Mouse (Mus musculus): ENCODE results near the gene Lcn2.

Gene Lcn2

DNA sequence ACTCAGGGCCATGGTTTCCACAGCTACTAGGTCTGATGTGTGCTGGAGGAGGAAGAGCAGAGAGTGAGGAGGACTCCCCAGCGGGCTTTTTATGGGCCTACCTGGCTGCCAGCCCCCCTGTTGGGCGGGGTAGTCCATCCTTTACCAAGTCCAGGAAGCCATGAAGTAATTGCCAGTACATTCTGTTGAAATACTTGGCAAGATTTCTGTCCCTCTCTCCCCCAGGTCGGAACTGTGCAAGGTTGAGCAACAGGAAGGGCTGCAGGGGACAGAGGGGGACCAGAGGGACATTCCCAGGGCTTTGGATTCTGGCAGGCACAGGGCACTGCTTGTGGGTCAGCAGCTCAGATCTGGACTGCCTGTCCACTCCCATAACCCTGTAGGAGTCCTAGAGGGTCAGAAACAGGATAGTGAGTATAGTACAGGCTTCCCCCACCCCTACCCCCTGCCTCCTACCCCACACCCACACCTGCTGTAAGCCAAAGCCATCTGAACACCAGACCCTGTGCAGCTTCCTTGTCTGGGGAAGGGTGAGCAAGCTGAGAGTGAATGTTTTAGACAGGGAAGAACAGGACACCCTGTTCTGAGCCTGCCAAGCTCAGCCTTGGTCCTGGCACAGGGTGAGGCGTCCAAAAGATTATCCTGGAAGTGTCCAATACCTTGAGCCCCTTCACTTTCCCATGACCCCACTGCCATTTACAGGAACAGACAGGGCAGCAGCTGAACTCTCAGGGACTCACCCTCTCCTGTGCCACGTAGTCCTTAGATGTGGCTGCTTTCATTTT is at the start of gene Lcn2:
TSS of gene Lcn2 (minus strand) at position 547 of the 785 bp plus-strand sequence.
- DNase-seq (ENCODE audit: low spot score) = no peak

- no peak for DNase-seq (ENCODE audit: low spot score)
Measured at GRCm38 (mm10) chr2:32437612-32438166, 49.6 kb upstream of the Lcn2 start.

- no peak for DNase-seq (ENCODE audit: low spot score)
Measured at GRCm38 (mm10) chr2:32436686-32437372, 48.8 kb upstream of the Lcn2 start.

- no peak for DNase-seq (ENCODE audit: low spot score)
Measured at GRCm38 (mm10) chr2:32430701-32431676, 42.9 kb upstream of the Lcn2 start.

DNA sequence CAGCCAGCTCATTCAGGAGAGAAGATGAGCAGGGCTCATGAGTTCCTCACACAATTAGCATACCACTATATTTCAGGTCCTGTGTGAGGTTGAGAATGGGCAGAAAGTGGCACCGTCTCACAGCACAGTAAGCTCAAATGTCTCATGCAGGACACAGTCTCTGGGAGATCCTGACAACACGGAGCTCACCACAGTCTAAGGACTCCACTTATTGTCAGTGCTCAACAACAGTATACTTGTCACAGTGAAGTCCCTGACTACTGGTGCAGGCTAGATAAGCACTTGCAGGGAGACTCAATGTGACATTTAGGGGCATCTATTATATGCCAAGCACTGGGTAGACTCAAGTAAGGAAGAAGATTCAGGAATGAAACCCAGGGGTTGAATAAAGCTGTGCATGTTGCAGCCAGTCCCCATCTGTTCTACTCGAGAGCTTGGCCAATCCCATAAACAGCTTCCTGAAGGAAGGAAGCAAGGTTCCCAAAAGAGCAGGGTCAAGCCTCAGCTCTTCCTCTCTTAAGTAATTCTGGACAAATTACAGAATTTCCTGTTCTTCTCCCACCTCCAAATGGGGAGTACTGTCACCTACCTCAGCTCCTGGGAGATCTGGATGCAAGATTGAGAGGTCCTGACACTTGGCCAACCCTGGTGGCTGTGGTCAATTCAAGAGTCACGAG is 41.3 kb upstream of the Lcn2 start:
- no peak for DNase-seq (ENCODE audit: low spot score)

- DNase-seq (ENCODE audit: low spot score) = no peak
Measured at GRCm38 (mm10) chr2:32428262-32428722, 40.2 kb upstream of the Lcn2 start.

GRCm38 (mm10) chr2:32427720-32428119 is 39.7 kb upstream of the Lcn2 start:
- no peak for DNase-seq (ENCODE audit: low spot score)

DNA sequence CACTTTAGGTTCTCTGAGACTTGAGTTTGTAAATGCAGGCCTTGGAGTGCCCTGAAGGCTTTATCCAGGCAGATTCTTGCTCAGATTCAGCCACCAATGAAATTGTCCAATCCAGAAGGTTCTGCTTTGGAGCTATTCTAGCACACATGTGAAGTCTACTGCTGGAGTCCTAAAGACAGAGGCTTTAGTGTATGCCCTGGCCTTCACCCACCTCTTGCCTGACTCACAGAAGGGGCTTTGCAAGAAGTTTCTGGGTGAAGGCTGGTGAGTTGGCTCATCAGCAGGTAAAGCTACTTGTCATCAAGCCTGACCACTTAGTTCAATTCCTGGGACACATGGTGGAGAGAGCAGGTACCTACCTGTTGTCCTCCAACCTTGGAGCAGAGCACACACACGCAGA is 38.1 kb upstream of the Lcn2 start:
- DNase-seq (ENCODE audit: low spot score) = no peak

DNA sequence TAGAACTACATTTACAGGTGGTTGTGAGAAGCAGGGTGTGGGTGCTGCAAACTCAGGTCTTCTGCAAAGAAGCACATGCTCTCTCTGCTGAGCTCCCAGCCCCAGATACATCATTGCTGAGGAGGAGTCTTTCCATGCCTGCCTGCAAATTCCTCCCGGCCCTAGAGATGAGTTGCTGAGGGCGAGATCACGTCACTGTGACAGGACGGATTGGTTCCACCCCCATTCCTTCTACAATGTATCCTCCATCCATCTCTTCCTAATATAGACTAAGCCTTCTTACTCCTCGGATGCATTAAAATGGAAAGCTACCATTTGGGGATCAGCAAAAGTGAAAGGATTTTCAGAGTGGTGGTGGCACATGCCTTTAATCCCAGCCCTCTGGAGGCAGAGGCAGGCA is 37.5 kb upstream of the Lcn2 start:
- DNase-seq (ENCODE audit: low spot score) = no peak

DNA sequence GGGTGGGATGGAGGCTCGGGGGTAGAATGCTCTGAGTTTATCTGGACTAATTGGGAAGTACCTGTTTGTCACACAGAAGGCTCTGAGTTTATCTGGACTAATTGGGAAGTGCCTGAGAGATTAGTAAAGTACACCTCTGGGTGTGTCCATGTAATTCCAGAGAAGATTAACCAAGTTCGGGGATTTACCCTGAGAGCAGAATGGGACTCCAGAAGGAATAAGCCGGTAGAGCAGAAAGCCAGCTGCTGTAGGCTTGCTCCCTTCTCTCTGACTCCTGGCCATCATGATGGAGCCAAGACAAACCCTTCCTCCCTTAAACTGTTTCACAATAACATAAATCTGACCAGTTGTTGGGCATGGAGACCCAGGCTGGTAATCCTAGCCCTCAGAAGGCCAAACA is 36.7 kb upstream of the Lcn2 start:
- DNase-seq (ENCODE audit: low spot score) = no peak

DNA sequence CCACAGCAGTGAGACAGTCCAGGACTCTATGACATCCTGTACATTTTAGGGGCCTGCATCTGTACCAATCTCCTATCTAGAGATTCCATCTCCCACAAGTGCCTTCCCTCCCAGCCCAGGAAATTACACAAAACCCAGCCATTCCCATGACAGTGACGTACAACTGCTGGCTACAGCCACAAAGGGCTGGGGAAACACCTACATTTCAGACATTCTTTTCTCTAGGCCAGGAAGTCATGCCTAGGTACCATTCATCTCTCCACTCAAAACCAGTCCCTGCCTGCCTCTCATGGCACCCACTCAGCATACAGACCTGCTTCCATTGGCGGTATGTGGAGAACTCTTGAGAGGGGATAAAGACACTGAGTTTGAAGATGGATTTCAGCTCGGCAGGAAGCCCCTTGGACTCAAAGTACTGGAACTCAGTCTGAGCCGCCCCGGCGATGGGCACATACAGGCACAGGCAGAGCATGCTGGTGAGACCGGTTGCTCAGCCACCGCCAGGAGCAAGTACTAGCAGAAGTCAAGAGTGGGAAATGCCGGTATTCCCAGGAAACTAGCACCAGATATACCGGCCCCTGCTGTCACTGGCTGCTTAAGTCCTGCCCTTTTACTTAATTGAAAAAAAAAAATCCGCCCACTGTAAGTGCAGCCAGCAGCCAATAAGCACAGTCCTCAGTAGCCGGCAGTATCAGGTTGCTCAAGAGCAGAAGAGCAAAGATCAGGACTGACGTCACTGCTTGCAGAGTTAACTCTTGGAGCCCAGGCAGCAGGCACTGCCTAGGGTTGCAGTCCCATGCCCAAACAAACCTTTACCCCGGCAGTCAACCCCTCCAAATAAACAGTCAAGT is 35.7 kb upstream of the Lcn2 start:
- no peak for DNase-seq (ENCODE audit: low spot score)

DNA sequence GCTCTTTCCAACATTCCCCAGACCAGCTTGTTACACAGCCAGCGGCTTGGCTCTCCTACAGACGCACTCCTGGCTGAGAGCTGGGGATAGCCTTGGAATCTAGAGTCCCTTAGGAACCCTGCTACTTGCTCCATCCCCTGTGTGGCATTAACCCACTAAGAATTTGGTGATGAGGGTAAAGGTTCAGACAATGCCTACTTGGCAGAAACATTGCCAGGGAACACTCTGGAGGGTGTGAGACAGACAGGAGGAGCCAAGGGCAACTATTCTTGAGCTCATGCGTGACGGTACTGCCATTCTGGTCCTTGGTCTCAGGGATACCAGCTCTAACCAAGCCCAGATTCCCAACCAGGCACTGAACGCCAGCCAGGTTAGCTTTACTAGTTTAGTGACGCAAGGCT is 33.8 kb upstream of the Lcn2 start:
- DNase-seq (ENCODE audit: low spot score) = no peak

- no peak for DNase-seq (ENCODE audit: low spot score)
Measured at GRCm38 (mm10) chr2:32420647-32421046, 32.6 kb upstream of the Lcn2 start.

DNA sequence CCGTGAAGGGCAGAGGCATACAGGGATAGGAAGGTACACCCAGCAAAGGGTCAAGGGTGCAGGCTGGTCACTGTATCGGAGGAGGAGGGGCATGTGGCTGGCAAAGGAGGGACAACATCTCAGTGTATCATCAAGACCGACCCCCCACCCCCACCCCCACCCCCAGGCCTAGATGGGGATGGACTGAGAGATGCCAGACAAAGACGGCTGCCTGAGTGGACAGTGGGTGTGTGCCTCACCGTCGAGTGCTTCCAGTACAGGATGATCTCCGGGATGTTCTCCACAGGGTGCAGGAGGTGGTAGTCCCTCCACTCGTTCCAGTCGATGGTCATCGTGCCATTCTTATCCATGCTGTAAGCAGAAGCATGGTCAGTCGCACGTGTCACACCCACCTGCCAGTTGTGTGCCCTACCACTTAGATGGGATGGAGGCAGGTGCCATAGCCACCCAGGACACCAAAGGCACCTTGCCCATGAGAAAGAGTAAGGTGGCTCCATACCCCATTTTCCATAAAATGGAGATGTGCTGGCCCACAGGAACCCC is 32.1 kb upstream of the Lcn2 start:
- DNase-seq (ENCODE audit: low spot score) = no peak

GRCm38 (mm10) chr2:32419359-32419758 is 31.3 kb upstream of the Lcn2 start:
- DNase-seq (ENCODE audit: low spot score) = no peak

DNA sequence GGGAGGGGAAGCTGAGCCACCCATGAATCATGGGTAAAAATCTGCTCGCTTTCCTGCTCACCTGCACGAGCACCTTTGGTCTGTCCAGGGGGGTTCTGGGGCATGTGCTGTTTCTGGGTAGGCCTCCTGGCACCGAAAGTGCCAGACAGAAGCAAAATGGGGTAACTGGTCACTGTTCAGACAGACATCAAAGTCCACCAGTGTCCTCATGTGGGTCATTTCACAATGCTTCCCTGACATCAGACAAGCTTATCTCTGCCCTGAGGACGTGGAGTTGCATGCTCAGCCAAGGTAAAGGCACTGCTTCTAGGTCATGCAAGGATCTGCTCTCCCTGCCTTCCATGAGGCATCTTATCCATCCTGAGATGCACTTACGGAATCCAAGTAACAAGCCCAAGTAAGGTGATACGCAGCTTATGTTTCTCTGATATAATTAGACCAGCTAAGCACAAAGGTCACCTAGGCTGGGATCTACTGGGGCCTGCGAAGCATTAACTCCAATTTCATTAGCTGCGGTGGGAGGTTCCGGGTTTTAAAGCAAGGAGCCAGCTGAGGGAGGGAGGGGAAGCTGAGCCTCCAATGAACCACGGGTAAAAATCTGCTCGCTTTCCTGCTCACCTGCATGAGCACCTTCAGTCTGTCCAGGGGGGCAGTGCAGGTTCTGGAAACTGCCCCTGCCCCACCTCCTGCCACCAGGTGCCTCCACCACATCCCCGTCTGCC is 30.5 kb upstream of the Lcn2 start:
- DNase-seq (ENCODE audit: low spot score) = no peak

GRCm38 (mm10) chr2:32417486-32417885 is 29.4 kb upstream of the Lcn2 start:
- no peak for DNase-seq (ENCODE audit: low spot score)

DNA sequence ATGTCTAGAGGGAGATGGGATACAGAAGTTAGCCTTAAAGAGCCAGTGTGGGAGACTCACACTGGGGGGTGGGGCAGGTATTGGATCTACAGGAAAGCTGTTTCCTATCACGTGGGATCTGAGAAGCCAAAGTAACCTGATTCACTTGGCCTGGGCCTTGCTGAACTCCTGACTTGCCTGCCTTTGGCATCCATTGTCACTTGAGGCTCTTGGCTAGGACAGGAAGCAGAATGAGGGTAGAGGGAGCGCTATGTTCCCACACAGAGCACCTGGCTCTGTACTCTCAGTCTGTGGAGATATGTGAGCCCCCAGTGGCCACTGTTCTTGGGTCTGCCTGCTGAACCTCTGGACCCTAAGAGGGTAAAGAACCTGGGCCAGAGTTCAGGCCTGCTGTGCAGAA is 28.5 kb upstream of the Lcn2 start:
- no peak for DNase-seq (ENCODE audit: low spot score)

DNA sequence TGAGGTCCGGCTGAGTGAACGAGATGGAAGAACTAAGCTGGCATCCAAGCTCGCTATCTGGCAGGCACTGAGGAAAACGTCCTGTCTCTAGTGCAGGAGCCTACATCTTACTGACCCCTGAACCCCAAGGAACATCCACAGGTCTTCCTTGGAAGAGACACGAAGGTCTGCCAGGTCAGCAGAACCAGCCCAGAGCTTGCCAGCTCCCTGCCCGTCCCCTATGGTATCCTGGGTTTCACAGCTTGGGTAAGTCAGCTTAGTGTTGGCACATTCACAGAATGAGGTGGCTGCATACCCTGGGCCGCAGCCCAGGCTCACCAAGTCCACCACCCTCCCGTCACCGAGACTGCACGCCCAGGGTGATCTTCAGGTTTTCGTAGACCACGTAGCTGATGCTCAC is 27.7 kb upstream of the Lcn2 start:
- no peak for DNase-seq (ENCODE audit: low spot score)

DNA sequence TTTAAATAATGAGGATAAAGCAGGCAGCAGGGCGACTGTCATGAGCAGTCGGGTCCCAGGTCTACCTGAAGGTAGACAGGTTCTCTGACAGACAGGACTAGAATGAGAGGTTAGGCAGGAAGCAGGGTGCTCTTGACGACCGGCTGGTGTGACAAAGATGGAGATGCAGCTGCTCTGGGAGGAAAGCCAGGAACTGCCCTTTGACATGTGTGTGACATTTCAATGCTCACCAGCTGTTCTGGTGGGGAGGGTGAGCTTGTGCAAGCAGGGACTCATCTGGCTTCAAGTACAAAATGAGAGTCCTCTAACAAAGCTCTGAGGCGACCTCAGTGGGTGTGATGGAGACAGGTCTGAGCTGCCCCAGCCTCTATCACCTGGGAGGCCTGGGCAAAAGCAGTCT is 25.9 kb upstream of the Lcn2 start:
- DNase-seq (ENCODE audit: low spot score) = no peak
